Mouse (Mus musculus): ENCODE results near the gene Dlgap1. TPM values are rescaled to one million over a fixed set of nuclear protein-coding genes. Genes with fewer than 3 reads are reported as not detected.
"Not testable (repeated sequence)": the region's sequence is repeated elsewhere in the genome, so short reads cannot be mapped to it uniquely, and the experiment has no call there.

Gene Dlgap1
- polyA plus RNA-seq, 1 experiment from 2014 or later = 3.7 TPM

DNA sequence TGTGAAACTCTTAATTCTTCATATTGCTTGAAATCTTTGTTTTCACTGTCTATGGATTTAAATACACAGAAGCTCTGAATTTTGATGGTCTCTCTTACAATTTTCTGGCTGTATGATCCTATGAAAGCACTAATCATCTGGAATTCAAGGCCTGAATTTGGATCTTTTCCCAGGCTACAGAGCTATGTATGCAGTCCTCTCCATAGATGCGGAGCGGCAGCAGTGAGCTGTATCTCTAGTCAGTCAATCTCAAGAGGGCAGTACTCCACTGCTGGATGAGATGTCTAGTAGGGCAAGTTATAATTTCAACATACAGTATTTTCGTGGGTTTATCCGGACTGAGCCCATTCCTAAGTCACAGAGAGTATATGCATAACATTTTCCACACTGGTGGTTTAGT is 581.9 kb downstream of the Dlgap1 start:
- no peak for ATAC-seq (ENCODE audit: low read depth)
- WGBS = 80% methylated on average over 4 of the region's 4 CpGs
- H3K4me3 ChIP-seq (ENCODE audit: low read depth, low read length) = no peak overlapping the region
- peak; percentile 57 for DNase-seq (ENCODE audit: low spot score)
- H3K4me1 ChIP-seq (ENCODE audit: control insufficient read depth, insufficient read depth, low read length) = no peaks in the 10 kb centered on the region
- no peaks in the 10 kb centered on the region for H3K36me3 ChIP-seq (ENCODE audit: control insufficient read depth, insufficient read depth, low read length)
- no peak overlapping the region for H3K9ac ChIP-seq (ENCODE audit: low read depth, low read length)
- no peak overlapping the region for H3K4me2 ChIP-seq (ENCODE audit: low read depth, low read length)
- no peak overlapping the region for H3K27ac ChIP-seq (replicated peaks; ENCODE audit: low read depth, low read length)
- no peaks in the 10 kb centered on the region for H3K27me3 ChIP-seq (replicated peaks; ENCODE audit: control insufficient read depth, insufficient read depth, low read length)
- no peaks in the 10 kb centered on the region for H3K9me3 ChIP-seq (ENCODE audit: control insufficient read depth, low read length)

DNA sequence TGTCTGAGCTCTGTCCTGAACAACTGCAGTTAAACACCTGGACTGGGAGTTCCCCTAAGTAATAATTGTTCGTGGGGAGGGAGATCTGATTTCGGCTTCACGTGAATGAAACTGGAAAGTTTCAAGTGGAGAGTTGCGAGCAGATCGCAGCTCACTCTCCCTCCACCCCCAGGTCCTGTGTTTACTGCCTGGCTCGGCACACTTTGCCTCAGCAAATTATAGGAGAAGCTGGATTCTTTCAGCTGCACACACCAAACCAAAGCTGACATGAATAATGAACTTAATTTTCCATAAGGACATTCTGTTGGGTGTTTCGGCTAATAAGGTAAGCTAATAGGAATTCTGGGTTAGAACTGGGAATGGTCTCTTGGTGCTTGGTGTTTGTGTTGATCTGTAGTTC is 592.7 kb downstream of the Dlgap1 start:
- ATAC-seq (ENCODE audit: low read depth) (no peak), DNase-seq (ENCODE audit: low spot score) (peak; percentile 5)
- WGBS = 47% methylated on average over 7 of the region's 7 CpGs
- H3K27me3 ChIP-seq (replicated peaks; ENCODE audit: control insufficient read depth, insufficient read depth, low read length) = no peaks in the 10 kb centered on the region
- H3K27ac ChIP-seq (replicated peaks; ENCODE audit: low read depth, low read length) = no peak overlapping the region
- H3K4me2 ChIP-seq (ENCODE audit: low read depth, low read length) = 0 out of 2 replicates have a peak overlapping the region, but pooled peaks have one; percentile 1
- no peaks in the 10 kb centered on the region for H3K9me3 ChIP-seq (ENCODE audit: control insufficient read depth, low read length)
- H3K9ac ChIP-seq (ENCODE audit: low read depth, low read length) = no peak overlapping the region
- H3K4me1 ChIP-seq (ENCODE audit: control insufficient read depth, insufficient read depth, low read length) = no peaks in the 10 kb centered on the region
- no peaks in the 10 kb centered on the region for H3K36me3 ChIP-seq (ENCODE audit: control insufficient read depth, insufficient read depth, low read length)
- no peak overlapping the region for H3K4me3 ChIP-seq (ENCODE audit: low read depth, low read length)

DNA sequence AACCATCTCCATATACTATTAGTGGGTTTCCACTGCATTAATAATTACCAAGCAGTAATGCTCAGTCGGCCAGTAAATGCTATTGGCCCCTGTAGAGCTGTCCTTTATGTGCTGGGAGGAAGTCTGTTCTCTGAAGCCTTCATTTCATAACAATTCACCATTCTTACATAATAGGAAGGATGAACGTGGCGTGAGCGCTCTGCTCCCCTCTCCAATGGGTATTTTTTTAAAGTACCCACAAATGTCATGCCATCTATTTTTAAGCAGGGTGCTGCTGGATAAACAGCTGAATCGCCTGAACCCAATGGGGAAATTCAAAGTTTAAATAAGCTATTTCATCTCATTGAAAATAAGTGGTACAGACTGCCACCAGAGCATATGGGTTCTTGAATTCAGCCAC is 602.0 kb downstream of the Dlgap1 start:
- ATAC-seq (ENCODE audit: low read depth) (no peak), DNase-seq (ENCODE audit: low spot score) (no peak)
- Histone ChIP-seq H3K9ac (ENCODE audit: low read depth, low read length) (no peak overlapping the region), H3K4me3 (ENCODE audit: low read depth, low read length) (no peak overlapping the region), H3K4me1 (ENCODE audit: control insufficient read depth, insufficient read depth, low read length) (no peaks in the 10 kb centered on the region), H3K27ac (replicated peaks; ENCODE audit: low read depth, low read length) (no peak overlapping the region), H3K36me3 (ENCODE audit: control insufficient read depth, insufficient read depth, low read length) (no peaks in the 10 kb centered on the region), H3K9me3 (ENCODE audit: control insufficient read depth, low read length) (no peaks in the 10 kb centered on the region), H3K4me2 (ENCODE audit: low read depth, low read length) (no peak overlapping the region), H3K27me3 (replicated peaks; ENCODE audit: control insufficient read depth, insufficient read depth, low read length) (no peaks in the 10 kb centered on the region)
- WGBS = 85% methylated on average over 5 of the region's 5 CpGs

DNA sequence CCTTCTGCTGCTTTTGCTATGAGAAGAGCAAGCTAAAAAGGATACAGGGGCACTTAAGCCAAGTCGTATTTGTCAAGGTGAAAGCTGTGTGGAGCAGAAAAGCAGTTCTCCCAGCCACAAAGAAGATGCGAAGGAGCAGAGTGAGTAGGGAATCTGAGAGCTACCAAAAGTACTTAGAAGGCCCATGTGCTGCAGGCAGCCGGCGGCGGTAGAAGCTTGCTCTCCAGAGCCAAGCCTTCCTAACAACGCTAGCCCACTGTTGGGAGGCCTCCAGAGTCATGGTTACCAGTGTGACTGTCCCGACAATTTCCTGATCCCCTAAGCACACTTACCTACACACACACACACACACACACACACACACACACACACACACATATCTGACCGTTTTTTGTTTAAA is 614.2 kb downstream of the Dlgap1 start:
- no peaks in the 10 kb centered on the region for H3K36me3 ChIP-seq (ENCODE audit: control insufficient read depth, insufficient read depth, low read length)
- no peaks in the 10 kb centered on the region for H3K27me3 ChIP-seq (replicated peaks; ENCODE audit: control insufficient read depth, insufficient read depth, low read length)
- H3K4me3 ChIP-seq (ENCODE audit: low read depth, low read length) = no peak overlapping the region
- no peak for ATAC-seq (ENCODE audit: low read depth)
- 60% methylated on average over 8 of the region's 8 CpGs for WGBS
- no peaks in the 10 kb centered on the region for H3K4me1 ChIP-seq (ENCODE audit: control insufficient read depth, insufficient read depth, low read length)
- H3K9ac ChIP-seq (ENCODE audit: low read depth, low read length) = no peak overlapping the region
- H3K9me3 ChIP-seq (ENCODE audit: control insufficient read depth, low read length) = no peaks in the 10 kb centered on the region
- no peak for DNase-seq (ENCODE audit: low spot score)
- H3K27ac ChIP-seq (replicated peaks; ENCODE audit: low read depth, low read length) = no peak overlapping the region
- H3K4me2 ChIP-seq (ENCODE audit: low read depth, low read length) = no peak overlapping the region

DNA sequence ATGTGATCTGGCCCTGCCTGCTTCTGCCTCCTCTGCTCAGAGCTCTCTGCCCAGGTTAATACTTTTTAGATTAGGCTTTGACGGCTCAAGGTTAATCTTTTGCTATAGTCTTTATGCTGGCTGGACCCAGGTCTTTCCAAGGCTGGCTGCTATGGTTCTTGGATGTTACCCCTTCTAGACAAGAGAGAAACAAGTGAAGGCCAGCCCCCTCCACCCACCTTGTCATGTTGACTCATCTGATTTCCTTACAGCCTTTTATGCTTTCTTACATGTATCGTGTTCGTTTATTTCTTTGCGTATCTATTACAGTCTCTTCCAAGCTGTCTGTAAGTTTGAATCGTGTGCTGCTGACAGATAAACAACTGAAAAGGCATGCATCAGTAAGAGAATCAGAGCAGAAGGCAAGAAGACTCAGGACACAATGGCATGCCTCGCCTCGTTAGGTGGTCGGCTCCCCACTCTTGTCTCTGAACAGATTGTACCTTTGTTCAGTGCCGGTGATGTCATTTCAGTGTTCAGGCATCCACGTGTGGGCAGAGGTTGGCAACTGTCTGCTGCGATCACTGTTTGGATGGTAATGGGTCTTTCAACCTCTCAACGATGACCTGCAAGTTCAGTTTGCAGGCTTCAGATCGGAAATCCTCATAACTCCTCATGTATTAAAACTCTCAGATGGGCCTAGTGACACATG is 618.0 kb downstream of the Dlgap1 start:
- no peaks in the 10 kb centered on the region for H3K27me3 ChIP-seq (replicated peaks; ENCODE audit: control insufficient read depth, insufficient read depth, low read length)
- no peak overlapping the region for H3K9ac ChIP-seq (ENCODE audit: low read depth, low read length)
- no peak overlapping the region for H3K4me2 ChIP-seq (ENCODE audit: low read depth, low read length)
- H3K4me3 ChIP-seq (ENCODE audit: low read depth, low read length) = no peak overlapping the region
- H3K27ac ChIP-seq (replicated peaks; ENCODE audit: low read depth, low read length) = no peak overlapping the region
- H3K4me1 ChIP-seq (ENCODE audit: control insufficient read depth, insufficient read depth, low read length) = no peaks in the 10 kb centered on the region
- no peaks in the 10 kb centered on the region for H3K36me3 ChIP-seq (ENCODE audit: control insufficient read depth, insufficient read depth, low read length)
- no peaks in the 10 kb centered on the region for H3K9me3 ChIP-seq (ENCODE audit: control insufficient read depth, low read length)
- ATAC-seq (ENCODE audit: low read depth) (no peak), DNase-seq (ENCODE audit: low spot score) (no peak)
- WGBS = 79% methylated on average over 13 of the region's 13 CpGs

DNA sequence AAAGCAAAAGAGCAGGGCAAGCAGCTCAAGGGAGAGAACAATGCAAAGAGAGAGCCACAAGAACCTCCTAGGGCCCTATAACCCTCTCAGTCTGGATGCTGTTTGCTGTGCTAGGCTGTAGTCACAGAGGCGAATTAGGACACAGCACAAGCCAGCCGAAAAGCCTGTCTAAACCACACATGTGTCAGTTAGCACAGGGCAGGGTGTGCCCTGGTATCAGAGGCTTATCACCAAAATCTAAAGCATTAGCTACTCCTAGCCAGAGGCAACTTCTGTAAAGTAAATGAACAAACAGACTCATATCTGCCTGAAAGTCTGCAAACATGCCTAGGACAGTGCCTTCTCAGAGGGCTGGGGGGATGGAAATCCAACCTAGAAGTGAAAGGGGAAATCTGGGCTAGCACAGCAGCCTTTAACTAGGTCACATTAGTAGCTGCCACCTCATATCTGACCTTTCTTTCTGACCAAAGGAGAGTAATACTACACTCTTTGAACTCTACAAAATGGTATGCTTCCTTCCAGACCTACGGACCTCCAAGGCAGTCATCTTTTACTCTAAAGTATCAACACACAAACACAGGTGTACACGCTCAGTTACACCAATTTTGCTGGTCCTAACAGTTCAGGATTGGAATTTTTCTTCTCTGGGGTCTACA is 619.2 kb downstream of the Dlgap1 start:
- not testable (repeated sequence) for ATAC-seq (ENCODE audit: low read depth); H3K27me3 ChIP-seq (replicated peaks; ENCODE audit: control insufficient read depth, insufficient read depth, low read length); DNase-seq (ENCODE audit: low spot score); H3K4me3 ChIP-seq (ENCODE audit: low read depth, low read length); H3K9me3 ChIP-seq (ENCODE audit: control insufficient read depth, low read length); H3K4me2 ChIP-seq (ENCODE audit: low read depth, low read length); H3K9ac ChIP-seq (ENCODE audit: low read depth, low read length); H3K27ac ChIP-seq (replicated peaks; ENCODE audit: low read depth, low read length); H3K4me1 ChIP-seq (ENCODE audit: control insufficient read depth, insufficient read depth, low read length); H3K36me3 ChIP-seq (ENCODE audit: control insufficient read depth, insufficient read depth, low read length)
- 53% methylated on average over 2 of the region's 4 CpGs for WGBS

DNA sequence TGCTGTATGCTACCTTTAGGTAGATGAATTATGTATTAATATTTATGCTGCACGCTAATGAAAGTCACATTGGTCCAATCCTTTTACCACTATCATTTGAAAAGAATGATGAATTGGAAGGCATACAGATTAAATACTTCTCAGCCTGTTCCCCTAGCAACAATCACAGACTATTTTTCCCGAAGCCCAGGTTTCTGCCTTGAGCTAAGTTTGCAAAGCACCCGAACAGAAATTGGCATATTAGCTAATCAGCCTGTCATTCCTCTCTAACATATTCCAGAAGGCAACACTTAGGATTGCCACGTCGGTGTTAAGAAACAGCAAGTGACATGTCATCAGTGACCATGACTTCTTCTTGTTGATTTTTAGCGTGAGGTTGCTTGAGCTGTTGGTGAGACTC is 619.8 kb downstream of the Dlgap1 start:
- Histone ChIP-seq H3K4me3 (ENCODE audit: low read depth, low read length) (no peak overlapping the region), H3K9ac (ENCODE audit: low read depth, low read length) (no peak overlapping the region), H3K27me3 (replicated peaks; ENCODE audit: control insufficient read depth, insufficient read depth, low read length) (no peaks in the 10 kb centered on the region), H3K9me3 (ENCODE audit: control insufficient read depth, low read length) (no peaks in the 10 kb centered on the region), H3K4me1 (ENCODE audit: control insufficient read depth, insufficient read depth, low read length) (no peaks in the 10 kb centered on the region), H3K27ac (replicated peaks; ENCODE audit: low read depth, low read length) (no peak overlapping the region), H3K36me3 (ENCODE audit: control insufficient read depth, insufficient read depth, low read length) (no peaks in the 10 kb centered on the region), H3K4me2 (ENCODE audit: low read depth, low read length) (no peak overlapping the region)
- 37% methylated on average over 6 of the region's 6 CpGs for WGBS
- ATAC-seq (ENCODE audit: low read depth) (no peak), DNase-seq (ENCODE audit: low spot score) (no peak)

DNA sequence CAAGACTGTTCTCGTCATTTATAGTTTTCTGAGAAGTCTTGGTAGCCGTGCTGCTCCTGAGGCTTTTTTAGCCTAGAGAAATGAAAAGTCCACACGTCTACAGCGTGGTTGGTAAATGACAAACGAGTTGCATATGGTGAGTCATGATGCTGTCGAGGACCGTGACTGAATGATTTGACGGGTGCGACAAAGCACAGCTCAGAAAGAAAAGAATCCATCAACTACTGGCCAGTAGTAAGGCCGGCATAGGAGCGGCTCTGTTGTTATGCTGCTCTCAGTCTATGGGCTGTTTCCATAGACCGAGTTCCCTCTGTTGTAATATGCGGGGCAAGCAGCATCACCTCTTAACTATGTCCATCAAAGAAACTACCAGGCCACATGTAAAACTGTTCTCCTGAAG is 620.3 kb downstream of the Dlgap1 start:
- no peak overlapping the region for H3K27ac ChIP-seq (replicated peaks; ENCODE audit: low read depth, low read length)
- ATAC-seq (ENCODE audit: low read depth) = no peak
- WGBS = 49% methylated on average over 13 of the region's 13 CpGs
- DNase-seq (ENCODE audit: low spot score) = peak; percentile 11
- H3K36me3 ChIP-seq (ENCODE audit: control insufficient read depth, insufficient read depth, low read length) = no peaks in the 10 kb centered on the region
- no peak overlapping the region for H3K4me3 ChIP-seq (ENCODE audit: low read depth, low read length)
- H3K27me3 ChIP-seq (replicated peaks; ENCODE audit: control insufficient read depth, insufficient read depth, low read length) = no peaks in the 10 kb centered on the region
- no peak overlapping the region for H3K9ac ChIP-seq (ENCODE audit: low read depth, low read length)
- H3K9me3 ChIP-seq (ENCODE audit: control insufficient read depth, low read length) = no peaks in the 10 kb centered on the region
- no peak overlapping the region for H3K4me2 ChIP-seq (ENCODE audit: low read depth, low read length)
- H3K4me1 ChIP-seq (ENCODE audit: control insufficient read depth, insufficient read depth, low read length) = no peaks in the 10 kb centered on the region

DNA sequence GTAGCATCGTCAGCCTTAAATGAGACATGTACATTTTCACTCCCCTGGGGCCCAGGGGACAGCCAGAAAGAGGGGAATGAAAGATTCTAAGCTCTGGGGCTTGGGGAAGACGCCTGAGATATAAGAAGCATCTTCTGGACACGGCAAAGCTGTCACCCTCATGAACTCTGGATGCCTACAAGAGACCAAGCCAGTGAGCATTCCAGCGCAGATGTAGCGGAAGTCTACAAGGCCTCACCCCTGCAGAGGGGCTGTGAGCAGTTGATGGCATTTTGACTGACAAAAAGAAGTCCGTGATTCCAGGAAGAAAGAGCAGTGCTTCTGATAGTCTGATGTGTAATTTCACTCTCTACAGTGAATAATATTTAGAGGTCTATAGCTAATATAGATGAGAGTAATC is 621.6 kb downstream of the Dlgap1 start:
- H3K36me3 ChIP-seq (ENCODE audit: control insufficient read depth, insufficient read depth, low read length) = no peaks in the 10 kb centered on the region
- no peak overlapping the region for H3K27ac ChIP-seq (replicated peaks; ENCODE audit: low read depth, low read length)
- H3K4me2 ChIP-seq (ENCODE audit: low read depth, low read length) = no peak overlapping the region
- H3K4me1 ChIP-seq (ENCODE audit: control insufficient read depth, insufficient read depth, low read length) = no peaks in the 10 kb centered on the region
- no peak overlapping the region for H3K4me3 ChIP-seq (ENCODE audit: low read depth, low read length)
- H3K9ac ChIP-seq (ENCODE audit: low read depth, low read length) = no peak overlapping the region
- 66% methylated on average over 6 of the region's 6 CpGs for WGBS
- DNase-seq (ENCODE audit: low spot score) = no peak
- no peaks in the 10 kb centered on the region for H3K9me3 ChIP-seq (ENCODE audit: control insufficient read depth, low read length)
- no peak for ATAC-seq (ENCODE audit: low read depth)
- H3K27me3 ChIP-seq (replicated peaks; ENCODE audit: control insufficient read depth, insufficient read depth, low read length) = no peaks in the 10 kb centered on the region

Measured in embryonic facial prominence, embryonic 14.5 days (tissue).